ENCODE assay signal across 14 mouse cellular contexts in the genomic region with DNA sequence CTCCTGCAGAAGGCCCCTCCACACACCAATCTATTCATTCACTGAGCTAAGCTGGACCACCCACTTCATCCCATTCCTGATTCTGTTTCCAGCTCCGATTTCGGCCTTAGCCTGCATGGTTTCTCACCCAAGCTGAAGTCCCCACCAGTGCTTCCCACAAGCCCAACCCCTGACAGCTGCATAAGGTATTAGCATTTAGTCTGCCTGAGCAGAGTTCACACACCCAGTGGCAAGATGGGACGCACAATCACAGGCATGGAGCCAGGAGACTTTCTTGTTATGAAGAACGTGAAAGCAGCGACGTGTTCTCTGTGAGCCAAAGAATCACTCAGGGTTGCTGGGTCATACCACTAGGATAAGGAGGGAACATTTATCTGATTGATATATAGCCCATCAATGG. TPM values are rescaled to one million over a fixed set of nuclear protein-coding genes. Genes with fewer than 3 reads are reported as not detected.
A peak's percentile ranks its signal among the peaks of the same experiment; 100 is the strongest.
DNase-seq lines count a peak whose midpoint lies in the region; ATAC-seq lines count a peak whose summit lies in the region.
"Had no signal": no experiment of that assay in that cellular context is flagged by ENCODE, and none has a peak within 500 bp of the region (broad histone marks: within the 10 kb centered on the region; RNA-seq: fewer than 3 reads in every experiment).

No protein-coding gene starts in this region.

- no peaks in the 10 kb centered on the region for H3K27me3 ChIP-seq in kidney, embryonic 14.5 days (ENCODE audit: control insufficient read depth, insufficient read depth, low read length)
- H3K27me3 ChIP-seq: liver, embryonic 15.5 days; megakaryocyte, embryonic 14.5 days had no signal

- no peaks in the 10 kb centered on the region for H3K4me1 ChIP-seq in kidney, embryonic 14.5 days (ENCODE audit: control insufficient read depth, insufficient read depth, low read length)
- H3K4me1 ChIP-seq: forebrain, embryonic 10.5 days; liver, embryonic 15.5 days; megakaryocyte, embryonic 14.5 days had no signal

- H3K9me3 ChIP-seq in kidney, embryonic 14.5 days (ENCODE audit: control insufficient read depth, low read length) = no peaks in the 10 kb centered on the region
- H3K9me3 ChIP-seq: forebrain, embryonic 10.5 days; liver, embryonic 15.5 days had no signal

- peak; percentile 27 for DNase-seq in adrenal gland, postnatal 14 days
- no peak for DNase-seq in adrenal gland, adult 2 months
- peak; percentile 32 for DNase-seq in kidney, adult 9 months
- DNase-seq in gastrocnemius, postnatal 10 days = peak; percentile 10
- peak; percentile 24 for DNase-seq in kidney, postnatal 14 days
- DNase-seq in c-Kit-positive CD71-positive TER-119-positive erythroid progenitor cells, embryonic 14.5 days (ENCODE audit: low spot score) = no peak
- DNase-seq in thymus, postnatal 14 days = no peak
- DNase-seq: cerebellum, adult 9-10 months; thymus, postnatal 4 days had no signal

- no peak overlapping the region for H3K9ac ChIP-seq in kidney, embryonic 14.5 days (ENCODE audit: low read depth, low read length)
- H3K9ac ChIP-seq: liver, embryonic 15.5 days had no signal

- no peak overlapping the region for H3K27ac ChIP-seq in kidney, embryonic 14.5 days (ENCODE audit: low read depth, low read length)
- H3K27ac ChIP-seq: forebrain, embryonic 10.5 days; liver, embryonic 15.5 days had no signal

- 64% methylated on average over 6 of the region's 6 CpGs for WGBS in kidney, embryonic 14.5 days

- no peak for ATAC-seq in kidney, embryonic 14.5 days (ENCODE audit: low FRiP score, low TSS enrichment)
- ATAC-seq: Patski had no signal

- no peaks in the 10 kb centered on the region for H3K36me3 ChIP-seq in kidney, embryonic 14.5 days (ENCODE audit: control insufficient read depth, insufficient read depth, low read length)
- H3K36me3 ChIP-seq: forebrain, embryonic 10.5 days; liver, embryonic 15.5 days had no signal

- no peak overlapping the region for H3K4me3 ChIP-seq in kidney, embryonic 14.5 days (ENCODE audit: low read length)
- H3K4me3 ChIP-seq: forebrain, embryonic 10.5 days; liver, embryonic 15.5 days; megakaryocyte, embryonic 14.5 days had no signal

- H3K4me2 ChIP-seq in kidney, embryonic 14.5 days (replicated peaks; ENCODE audit: low read depth, low read length) = no peak overlapping the region
- H3K4me2 ChIP-seq: liver, embryonic 15.5 days had no signal

RNA-seq across cellular contexts. Expression of a gene that starts 22.1 kb away (rescaled TPM):
- total RNA-seq in adrenal gland, postnatal 14 days (2021) = 299 and 320 TPM in 2 replicates
- 100 to 1,000 TPM; 361 to 386 TPM for total RNA-seq in adrenal gland, adult 2 months (2021)
- 229 and 254 TPM in 2 replicates for polyA plus RNA-seq in adrenal gland, adult 2 months (2012; rRNA removed)
- polyA plus RNA-seq in kidney, embryonic 14.5 days (2014; fragmentation: Nextera tagmentation; extraction: Ambion mirVana) = 166 and 225 TPM in 2 replicates
- 100 to 1,000 TPM; 188 to 221 TPM for total RNA-seq in gastrocnemius, postnatal 10 days (2021)

Comparison
In these comparisons a context has a peak if more than half of its experiments do, and no peak if none do; other contexts are left out.
1. DNase-seq: peak in adrenal gland, postnatal 14 days (single experiment), kidney, adult 9 months (single experiment), gastrocnemius, postnatal 10 days (single experiment) and kidney, postnatal 14 days (single experiment); none in adrenal gland, adult 2 months (single experiment), c-Kit-positive CD71-positive TER-119-positive erythroid progenitor cells, embryonic 14.5 days (single experiment) and thymus, postnatal 14 days (single experiment).